Mouse (Mus musculus): ENCODE data around the gene Large1. TPM values are rescaled to one million over a fixed set of nuclear protein-coding genes. Genes with fewer than 3 reads are reported as not detected.

The Large1 gene
- polyA plus RNA-seq, 1 experiment from 2014 or later: 1.1 TPM

DNA sequence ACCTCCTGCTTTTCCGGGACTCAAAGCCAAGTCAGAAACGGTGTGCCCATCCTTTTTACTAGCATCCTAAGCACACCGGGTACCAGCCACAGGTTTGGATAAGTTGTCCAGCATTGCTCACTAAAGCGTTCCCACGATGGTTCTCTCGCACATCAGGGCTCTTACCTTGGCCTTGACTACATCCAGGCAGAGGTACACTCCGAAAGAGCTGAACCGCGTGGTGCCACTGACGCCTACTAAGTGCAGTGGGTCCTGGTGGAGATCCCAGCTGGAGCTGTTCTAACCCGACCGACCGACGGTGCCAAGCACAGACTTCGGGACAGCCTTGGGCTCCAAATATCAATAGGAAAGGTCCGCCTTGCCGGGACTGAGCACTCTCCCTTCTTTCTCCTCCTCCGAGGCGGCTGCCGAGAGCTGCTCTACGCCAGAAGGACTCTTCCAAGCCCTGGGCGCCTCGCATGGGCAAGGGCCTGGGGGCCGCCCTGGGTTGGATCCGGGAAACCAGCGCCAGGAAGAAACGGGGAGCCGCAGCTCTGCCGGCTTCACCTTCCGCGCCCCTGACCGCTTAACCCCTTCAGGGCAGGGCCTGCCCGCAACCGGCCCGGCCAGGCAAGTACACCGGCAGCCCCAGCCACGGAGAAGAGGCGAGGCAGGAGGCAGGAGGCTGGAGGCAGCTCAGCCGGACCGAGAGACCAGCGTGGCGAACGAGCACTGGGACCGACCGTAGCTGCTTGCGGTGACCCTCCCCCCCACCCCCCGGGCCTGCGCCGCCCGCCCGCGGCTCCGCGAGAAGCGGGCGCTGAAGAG is 836 bp downstream of the Large1 start:
- Histone ChIP-seq H3K27me3 (ENCODE audit: insufficient read depth, low read length) (peaks cover 15% of the 10 kb centered on the region; the same call in 1 of the 2 replicates), H3K27ac (ENCODE audit: low read depth) (0 out of 2 replicates have a peak overlapping the region, but pooled peaks have one; percentile 60), H3K4me1 (ENCODE audit: insufficient read depth) (peaks cover 14% of the 10 kb centered on the region), H3K4me2 (ENCODE audit: low read depth, low read length) (peak overlapping the region; percentile 94), H3K36me3 (replicated peaks; ENCODE audit: insufficient read depth, low read length) (no peaks in the 10 kb centered on the region), H3K9ac (replicated peaks) (peak overlapping the region; percentile 76), H3K9me3 (ENCODE audit: low read length) (no peaks in the 10 kb centered on the region), H3K4me3 (ENCODE audit: low read depth, low read length) (peak overlapping the region; percentile 78)
- TF ChIP-seq EP300 (IDR thresholded peaks at IDR 0.05; ENCODE audit: low read depth) (no peak), CTCF (IDR thresholded peaks at IDR 0.05; ENCODE audit: low read depth) (no peak)
- WGBS (ENCODE audit: insufficient replicate concordance): 2% methylated on average over 50 of the region's 56 CpGs
- peak; percentile 39 for DNase-seq
- ATAC-seq: peak; percentile 14

DNA sequence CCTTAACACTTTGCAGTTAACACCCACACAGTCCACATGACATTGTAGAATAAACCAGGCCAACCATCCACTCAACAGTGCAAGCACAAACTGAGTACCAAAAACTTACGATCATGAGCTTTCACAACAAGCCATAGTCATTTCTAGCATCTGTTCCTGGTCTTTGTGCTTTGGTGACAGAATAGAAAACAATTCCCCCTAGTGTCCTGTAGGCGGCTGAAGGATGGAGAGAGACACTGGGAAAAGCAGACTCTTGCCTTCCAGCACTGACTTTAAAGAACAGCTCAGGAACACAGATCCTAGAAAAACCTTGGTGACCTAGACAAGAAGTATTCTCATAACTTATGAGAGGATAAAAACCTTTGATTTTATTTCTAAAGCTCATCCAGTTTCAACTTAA is 3.0 kb downstream of the Large1 start:
- Histone ChIP-seq H3K4me3 (ENCODE audit: low read depth, low read length) (no peak overlapping the region), H3K4me2 (ENCODE audit: low read depth, low read length) (no peak overlapping the region), H3K27me3 (ENCODE audit: insufficient read depth, low read length) (peaks cover 14% of the 10 kb centered on the region; the same call in 1 of the 2 replicates), H3K36me3 (replicated peaks; ENCODE audit: insufficient read depth, low read length) (no peaks in the 10 kb centered on the region), H3K9ac (replicated peaks) (no peak overlapping the region), H3K27ac (ENCODE audit: low read depth) (no peak overlapping the region), H3K4me1 (ENCODE audit: insufficient read depth) (peaks cover 14% of the 10 kb centered on the region), H3K9me3 (ENCODE audit: low read length) (no peaks in the 10 kb centered on the region)
- ATAC-seq (no peak), DNase-seq (no peak)
- 28% methylated on average over 2 of the region's 2 CpGs for WGBS (ENCODE audit: insufficient replicate concordance)
- TF ChIP-seq CTCF (IDR thresholded peaks at IDR 0.05; ENCODE audit: low read depth) (peak; percentile 60), EP300 (IDR thresholded peaks at IDR 0.05; ENCODE audit: low read depth) (no peak)

DNA sequence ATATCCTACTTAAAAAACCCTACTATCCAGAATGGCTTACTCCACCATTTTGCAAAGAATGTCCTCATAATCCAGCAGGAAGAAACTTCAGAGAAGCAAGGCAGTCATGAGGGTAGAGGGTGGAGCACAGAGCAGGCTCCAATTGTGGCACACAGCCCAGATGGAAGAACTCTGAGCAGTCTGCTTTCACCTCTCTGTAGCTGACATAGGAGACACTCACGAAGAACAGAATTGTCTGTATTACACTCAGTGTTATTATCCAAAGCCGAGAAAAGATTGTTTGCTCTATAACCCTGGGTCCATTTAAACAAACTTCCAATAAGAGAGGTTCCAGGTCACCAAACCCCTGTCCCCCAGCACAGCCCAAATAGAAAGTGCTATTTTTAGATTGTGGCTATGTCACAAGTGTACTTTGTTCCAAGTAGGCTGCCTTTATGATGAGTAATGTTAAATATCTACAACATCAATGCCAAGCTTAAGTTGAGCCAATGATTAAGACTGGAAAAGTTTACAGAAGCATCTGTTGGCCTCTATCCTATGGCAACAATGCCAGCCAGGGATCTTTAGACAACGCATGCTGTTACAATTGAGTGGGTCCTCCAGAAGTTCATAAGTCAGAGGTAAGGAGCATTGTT is 10.5 kb downstream of the Large1 start:
- no peaks in the 10 kb centered on the region for H3K27me3 ChIP-seq (ENCODE audit: insufficient read depth, low read length)
- H3K9me3 ChIP-seq (ENCODE audit: low read length): no peaks in the 10 kb centered on the region
- ATAC-seq: peak; percentile 91
- DNase-seq: peak; percentile 15
- H3K36me3 ChIP-seq (replicated peaks; ENCODE audit: insufficient read depth, low read length): no peaks in the 10 kb centered on the region
- H3K4me1 ChIP-seq (ENCODE audit: insufficient read depth): peaks cover 3% of the 10 kb centered on the region; the same call in 1 of the 2 replicates
- 58% methylated on average over 3 of the region's 3 CpGs for WGBS (ENCODE audit: insufficient replicate concordance)
- peak overlapping the region; percentile 42; the same call in 1 of the 2 replicates for H3K27ac ChIP-seq (ENCODE audit: low read depth)
- H3K4me2 ChIP-seq (ENCODE audit: low read depth, low read length): peak overlapping the region; percentile 24
- H3K9ac ChIP-seq (replicated peaks): no peak overlapping the region
- TF ChIP-seq CTCF (IDR thresholded peaks at IDR 0.05; ENCODE audit: low read depth) (no peak), EP300 (IDR thresholded peaks at IDR 0.05; ENCODE audit: low read depth) (no peak)
- no peak overlapping the region for H3K4me3 ChIP-seq (ENCODE audit: low read depth, low read length)

DNA sequence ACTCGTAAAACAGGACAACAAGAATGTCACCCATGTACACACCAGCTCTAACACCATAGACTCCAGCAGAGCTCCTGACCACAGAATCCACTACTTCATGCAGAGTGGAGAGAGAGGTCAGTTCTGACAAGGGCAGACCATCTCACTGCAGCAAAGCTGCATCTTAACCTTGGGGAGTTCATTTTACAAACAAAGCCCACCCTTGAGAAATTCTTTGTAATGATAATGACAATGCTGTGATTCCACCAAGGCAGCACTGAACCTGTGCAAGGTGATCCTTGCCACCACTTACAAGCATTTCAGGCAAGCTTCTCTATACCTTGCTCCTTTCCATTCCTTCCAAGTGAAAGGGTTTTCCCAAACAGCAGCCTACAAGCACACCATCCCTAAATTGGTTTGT is 16.5 kb downstream of the Large1 start:
- ATAC-seq (no peak), DNase-seq (no peak)
- 52% methylated on average over 1 of the region's 1 CpGs for WGBS (ENCODE audit: insufficient replicate concordance)
- Histone ChIP-seq H3K9ac (replicated peaks) (no peak overlapping the region), H3K27me3 (ENCODE audit: insufficient read depth, low read length) (no peaks in the 10 kb centered on the region), H3K4me2 (ENCODE audit: low read depth, low read length) (no peak overlapping the region), H3K36me3 (replicated peaks; ENCODE audit: insufficient read depth, low read length) (no peaks in the 10 kb centered on the region), H3K4me1 (ENCODE audit: insufficient read depth) (no peaks in the 10 kb centered on the region), H3K27ac (ENCODE audit: low read depth) (no peak overlapping the region), H3K9me3 (ENCODE audit: low read length) (no peaks in the 10 kb centered on the region), H3K4me3 (ENCODE audit: low read depth, low read length) (no peak overlapping the region)
- TF ChIP-seq CTCF (IDR thresholded peaks at IDR 0.05; ENCODE audit: low read depth) (no peak), EP300 (IDR thresholded peaks at IDR 0.05; ENCODE audit: low read depth) (no peak)

DNA sequence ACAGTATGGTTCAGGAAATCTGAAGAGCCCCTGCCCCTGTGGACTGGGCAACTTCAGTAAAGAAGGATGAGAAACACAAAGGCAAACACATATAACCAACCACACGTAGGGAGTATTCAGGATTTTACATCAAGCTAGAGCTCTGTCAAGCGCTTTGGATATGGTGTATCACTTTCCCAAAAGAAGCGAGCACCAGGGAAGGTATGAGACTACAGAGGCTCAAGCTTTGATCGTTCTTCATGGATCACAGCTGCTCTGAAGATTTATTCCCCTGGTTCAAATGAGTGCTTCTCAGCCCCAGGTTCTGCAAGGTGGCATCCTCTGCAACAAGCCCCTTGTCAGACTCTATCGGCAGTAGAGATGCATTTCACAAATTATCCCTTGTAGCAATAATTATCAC is 24.2 kb downstream of the Large1 start:
- Histone ChIP-seq H3K27me3 (ENCODE audit: insufficient read depth, low read length) (no peaks in the 10 kb centered on the region), H3K27ac (ENCODE audit: low read depth) (no peak overlapping the region), H3K4me1 (ENCODE audit: insufficient read depth) (no peaks in the 10 kb centered on the region), H3K4me3 (ENCODE audit: low read depth, low read length) (no peak overlapping the region), H3K4me2 (ENCODE audit: low read depth, low read length) (no peak overlapping the region), H3K9ac (replicated peaks) (no peak overlapping the region), H3K9me3 (ENCODE audit: low read length) (no peaks in the 10 kb centered on the region), H3K36me3 (replicated peaks; ENCODE audit: insufficient read depth, low read length) (no peaks in the 10 kb centered on the region)
- 76% methylated on average over 5 of the region's 5 CpGs for WGBS (ENCODE audit: insufficient replicate concordance)
- ATAC-seq: no peak
- DNase-seq: no peak
- TF ChIP-seq EP300 (IDR thresholded peaks at IDR 0.05; ENCODE audit: low read depth): no peak
- no peak for TF ChIP-seq CTCF (IDR thresholded peaks at IDR 0.05; ENCODE audit: low read depth)

DNA sequence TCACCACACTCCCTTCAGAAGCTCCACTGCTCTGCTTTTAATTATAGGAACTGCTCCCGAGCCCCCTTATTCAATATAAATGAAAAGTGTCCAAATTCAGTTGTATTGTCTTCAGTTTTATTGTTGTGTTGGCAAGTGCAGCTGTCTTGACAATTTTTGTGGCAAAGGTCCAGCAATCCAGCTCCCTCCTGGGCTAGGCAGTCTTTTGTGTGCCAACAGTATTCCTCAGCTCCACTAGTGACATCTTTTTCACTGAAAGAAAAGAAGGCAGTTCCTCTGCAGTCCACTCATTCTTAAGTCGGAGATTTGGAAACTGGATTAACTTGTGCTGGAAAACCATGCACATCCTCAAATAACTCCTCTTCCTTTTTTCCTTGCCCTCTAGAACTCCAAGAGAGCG is 25.3 kb downstream of the Large1 start:
- no peak overlapping the region for H3K27ac ChIP-seq (ENCODE audit: low read depth)
- 88% methylated on average over 3 of the region's 3 CpGs for WGBS (ENCODE audit: insufficient replicate concordance)
- H3K9ac ChIP-seq (replicated peaks): no peak overlapping the region
- H3K9me3 ChIP-seq (ENCODE audit: low read length): no peaks in the 10 kb centered on the region
- DNase-seq: no peak
- no peak overlapping the region for H3K4me2 ChIP-seq (ENCODE audit: low read depth, low read length)
- H3K4me3 ChIP-seq (ENCODE audit: low read depth, low read length): no peak overlapping the region
- TF ChIP-seq EP300 (IDR thresholded peaks at IDR 0.05; ENCODE audit: low read depth) (no peak), CTCF (IDR thresholded peaks at IDR 0.05; ENCODE audit: low read depth) (no peak)
- ATAC-seq: no peak
- H3K36me3 ChIP-seq (replicated peaks; ENCODE audit: insufficient read depth, low read length): no peaks in the 10 kb centered on the region
- H3K4me1 ChIP-seq (ENCODE audit: insufficient read depth): no peaks in the 10 kb centered on the region
- H3K27me3 ChIP-seq (ENCODE audit: insufficient read depth, low read length): no peaks in the 10 kb centered on the region
